Mouse (Mus musculus): Measurements from ENCODE around the gene Rhoa.
"Not testable (repeated sequence)": the region's sequence is repeated elsewhere in the genome, so short reads cannot be mapped to it uniquely, and the experiment has no call there.

Gene Rhoa

DNA sequence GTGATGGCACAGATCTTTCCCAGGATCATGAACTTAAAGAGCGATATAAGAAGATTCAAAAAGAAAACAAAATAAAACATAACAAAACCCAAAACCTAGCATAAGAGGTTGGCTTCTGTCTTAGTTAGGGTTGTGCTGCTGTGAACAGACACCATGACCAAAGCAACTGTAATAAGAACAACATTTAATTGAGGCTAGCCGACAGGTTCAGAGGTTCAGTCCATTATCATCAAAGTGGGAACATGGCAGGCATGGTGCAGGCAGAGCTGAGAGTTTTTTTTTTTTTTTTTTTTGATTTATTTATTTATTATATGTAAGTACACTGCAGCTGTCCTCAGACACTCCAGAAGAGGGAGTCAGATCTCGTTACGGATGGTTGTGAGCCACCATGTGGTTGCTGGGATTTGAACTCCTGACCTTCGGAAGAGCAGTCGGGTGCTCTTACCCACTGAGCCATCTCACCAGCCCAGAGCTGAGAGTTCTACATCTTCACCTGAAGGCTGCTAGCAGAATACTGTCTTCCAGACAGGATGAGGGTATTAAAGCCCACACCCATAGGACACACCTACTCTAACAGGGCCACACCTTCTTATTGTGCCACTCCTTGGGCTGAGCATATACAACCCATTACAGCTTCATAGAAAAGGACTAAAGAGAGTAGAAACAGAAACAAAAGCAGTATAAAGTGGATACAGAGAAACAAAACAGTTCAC lies 18.2 kb upstream of the Rhoa start:
- in situ Hi-C loops (cut with MseI, MboI), result not testable (repeated sequence)

DNA sequence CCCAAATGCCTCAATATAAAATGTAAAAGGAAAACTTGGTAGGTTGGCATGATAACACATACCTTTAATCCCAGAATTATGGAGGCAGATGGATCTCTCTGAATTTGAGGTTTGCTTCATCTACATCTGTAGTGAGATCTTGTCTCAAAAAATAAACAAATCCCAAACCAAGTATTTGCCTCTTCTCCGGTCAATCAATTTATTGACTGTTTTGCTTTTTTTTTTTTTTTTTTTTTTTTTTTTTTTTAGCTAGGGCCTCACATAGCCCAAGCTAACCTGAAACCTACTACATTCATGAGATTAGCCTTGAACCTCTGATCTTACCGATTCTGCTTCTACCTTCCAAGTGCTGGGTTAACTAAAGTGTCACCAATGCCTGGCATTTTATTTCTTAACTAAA lies 16.6 kb upstream of the Rhoa start:
- in situ Hi-C loops (cut with MseI, MboI), result no loop called here

DNA sequence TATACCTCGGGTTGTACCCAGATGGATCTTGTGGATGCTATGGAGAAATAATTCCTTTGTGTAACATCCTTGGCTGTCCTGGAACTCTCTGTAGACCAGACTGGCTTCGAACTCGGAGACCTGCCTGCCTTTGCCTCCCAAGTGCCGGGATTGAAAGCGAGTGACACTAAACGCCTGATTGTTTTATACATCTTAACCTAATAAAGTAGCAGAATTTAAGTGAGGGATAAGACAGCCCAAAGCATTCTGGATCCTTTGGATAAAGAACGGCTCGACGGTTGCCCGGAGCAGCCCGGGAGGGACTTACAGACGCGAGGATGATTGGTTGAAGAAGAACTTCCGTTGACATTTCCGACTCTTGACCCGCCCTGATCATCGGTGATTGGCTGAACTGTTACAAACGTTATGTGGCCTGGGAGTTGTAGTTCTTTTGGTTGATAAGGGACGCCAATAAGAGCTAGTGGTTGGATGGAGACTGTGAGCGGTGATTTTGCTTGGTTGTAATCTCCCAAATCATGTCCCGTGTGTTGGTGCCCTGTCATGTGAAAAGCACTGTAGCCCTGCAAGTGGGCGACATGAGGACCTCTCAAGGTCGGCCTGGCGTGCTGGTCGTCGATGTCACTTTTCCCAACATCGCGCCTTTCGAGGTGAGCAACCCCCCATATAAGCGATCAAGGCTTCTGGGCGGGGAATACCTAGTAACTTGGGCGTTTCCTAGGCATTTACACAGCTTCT lies 15.7 kb upstream of the Rhoa start, which contains the start of gene Nicn1:
Gene Nicn1 (plus strand): TSS at position 414 of the 735 bp plus-strand sequence.
- in situ Hi-C loops (cut with MseI, MboI), result no loop called here

DNA sequence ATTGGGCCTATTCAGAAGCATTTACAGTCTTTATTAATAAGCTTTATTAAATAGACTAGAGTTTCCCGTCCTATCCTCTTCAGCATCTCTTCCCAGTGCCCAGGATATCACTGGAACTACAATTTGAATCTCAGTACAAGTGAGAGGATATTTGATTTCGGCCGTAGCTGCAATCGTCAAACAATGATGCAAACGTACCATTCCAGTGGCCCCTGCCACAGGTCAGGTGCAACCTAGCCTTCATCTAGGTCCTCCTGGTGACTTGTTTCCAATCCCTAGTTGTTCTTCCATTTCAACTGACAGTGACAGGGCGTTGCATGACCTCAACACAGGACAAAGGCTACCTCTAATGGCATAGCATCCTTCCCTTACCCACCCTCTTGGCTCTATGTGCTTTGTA lies 15.2 kb upstream of the Rhoa start:
- in situ Hi-C loops (cut with MseI, MboI), result no loop called here

DNA sequence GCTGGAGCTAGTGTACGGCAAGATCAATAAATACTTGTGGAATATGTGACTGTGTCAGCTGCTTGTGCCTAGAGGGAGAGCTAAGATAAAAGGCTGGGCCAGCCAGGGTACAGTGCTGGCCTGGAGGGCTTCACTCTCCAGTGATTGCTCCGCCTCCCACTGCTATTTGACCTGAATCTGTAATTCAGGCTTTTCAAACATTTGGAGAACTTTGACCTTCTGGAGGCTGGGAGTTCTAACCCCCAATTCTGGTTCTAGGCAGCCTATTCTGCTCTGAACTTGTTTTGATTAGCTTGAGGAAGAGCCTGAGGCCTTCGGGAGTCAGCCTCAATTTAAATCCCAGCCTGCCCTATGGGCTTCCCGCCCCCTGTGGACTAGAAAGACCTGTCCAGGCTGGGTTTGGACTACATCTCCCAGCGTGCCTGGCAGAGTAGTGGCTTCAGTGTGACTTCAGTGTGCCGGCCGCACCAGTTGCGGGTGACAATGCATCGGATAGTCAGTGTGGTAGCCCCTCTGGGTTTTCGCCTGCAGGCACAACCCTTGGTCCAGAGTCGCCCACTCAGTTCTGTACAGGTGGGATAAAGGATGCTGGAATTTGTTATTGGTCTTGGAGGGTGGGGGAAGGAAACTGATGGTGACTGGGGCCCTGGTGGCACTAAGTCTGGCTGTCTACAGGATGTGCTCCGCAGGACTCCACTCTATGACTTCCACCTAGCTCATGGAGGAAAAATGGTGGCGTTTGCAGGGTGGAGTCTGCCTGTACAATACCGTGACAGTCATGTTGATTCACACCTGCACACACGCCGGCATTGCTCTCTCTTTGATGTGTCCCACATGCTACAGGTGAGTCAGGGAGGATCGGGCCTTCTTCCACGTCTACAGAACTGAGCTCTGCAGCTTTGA lies 9.2 kb upstream of the Rhoa start, which contains the start of gene Amt:
Gene Amt (plus strand): TSS at position 401 of the 903 bp plus-strand sequence.
- in situ Hi-C loops (cut with MseI, MboI), result no loop called here

DNA sequence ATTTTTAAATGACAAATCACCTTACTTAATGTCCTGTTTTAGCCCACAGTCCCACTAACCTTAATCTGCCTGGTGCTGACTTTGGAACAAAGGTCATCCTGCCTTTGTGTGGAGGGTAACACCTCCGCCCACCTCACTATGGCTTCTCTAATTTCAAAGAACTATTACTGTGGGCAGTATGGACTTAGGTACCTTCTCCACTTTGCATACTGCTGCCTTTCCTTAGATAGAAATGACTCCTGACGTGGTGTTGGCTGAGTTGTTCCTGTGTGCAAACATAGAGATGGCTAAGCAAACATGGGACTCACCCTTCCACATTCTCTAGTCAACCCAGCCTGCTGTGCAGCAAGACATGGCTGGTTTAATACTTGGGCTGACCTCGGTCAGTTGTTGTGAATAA lies 4.1 kb upstream of the Rhoa start:
- in situ Hi-C loops (cut with MseI, MboI), result no loop called here

DNA sequence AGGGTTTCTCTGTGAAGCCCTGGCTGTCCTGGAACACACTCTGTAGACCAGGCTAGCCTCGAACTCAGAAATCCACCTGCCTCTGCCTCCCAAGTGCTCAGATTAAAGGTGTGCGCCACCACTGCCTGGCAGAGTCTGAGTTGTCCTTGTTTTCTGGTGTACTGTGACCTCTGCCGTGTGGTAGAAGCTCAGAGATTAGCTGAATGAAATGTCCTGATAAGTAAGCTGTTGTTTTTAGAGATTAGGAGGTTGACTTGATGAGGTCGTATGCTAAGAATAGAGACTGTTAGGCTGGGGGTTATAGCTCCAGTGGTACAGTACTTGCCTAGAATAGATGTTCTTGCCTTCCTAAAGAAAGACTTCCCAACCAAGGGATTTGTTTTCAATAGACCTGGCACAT lies 1.2 kb upstream of the Rhoa start:
- in situ Hi-C loops (cut with MseI, MboI), result no loop called here

DNA sequence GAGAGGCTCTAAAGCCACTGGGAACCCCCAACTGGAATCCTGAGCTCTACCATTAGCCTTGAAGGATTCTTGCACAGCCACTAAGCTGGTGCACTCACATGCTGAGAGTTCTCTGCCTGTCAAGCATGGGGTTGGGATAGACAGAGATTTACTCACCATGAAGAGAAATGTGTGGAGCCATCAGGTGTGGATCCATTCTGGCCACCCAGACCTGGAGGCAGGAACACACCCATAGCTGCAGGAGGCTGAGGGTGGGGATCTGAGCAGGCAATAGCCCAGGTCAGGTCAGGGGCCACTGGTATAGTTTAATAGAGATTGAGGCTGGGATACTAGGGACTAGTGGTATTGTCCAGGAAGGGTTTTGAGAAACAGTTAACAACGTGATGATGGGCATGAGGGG lies 759 bp upstream of the Rhoa start:
- in situ Hi-C loops (cut with MseI, MboI), result no loop called here

DNA sequence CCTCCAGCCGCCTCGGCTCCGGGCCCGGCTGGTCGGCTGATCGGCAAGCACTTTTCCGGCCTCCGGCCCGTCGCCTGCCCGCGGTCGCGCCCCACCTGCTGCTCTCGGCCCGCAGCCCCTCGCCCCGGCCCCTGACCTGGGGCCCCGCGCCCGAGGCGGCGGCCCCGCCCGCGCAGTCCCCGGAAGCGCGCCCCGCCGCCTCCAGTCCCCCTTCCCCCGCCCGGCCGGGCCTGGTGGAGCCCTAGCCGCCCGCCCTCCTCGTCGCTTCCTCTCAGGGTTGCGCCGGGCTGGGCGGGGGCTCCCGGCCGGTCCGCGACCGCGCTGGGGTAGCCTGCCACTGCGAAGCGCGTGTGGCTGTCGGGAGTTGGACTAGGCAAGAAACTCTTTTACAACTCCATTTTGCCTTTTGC lies 647 bp downstream of the Rhoa start:
- in situ Hi-C loops (cut with MseI, MboI), result no loop called here

DNA sequence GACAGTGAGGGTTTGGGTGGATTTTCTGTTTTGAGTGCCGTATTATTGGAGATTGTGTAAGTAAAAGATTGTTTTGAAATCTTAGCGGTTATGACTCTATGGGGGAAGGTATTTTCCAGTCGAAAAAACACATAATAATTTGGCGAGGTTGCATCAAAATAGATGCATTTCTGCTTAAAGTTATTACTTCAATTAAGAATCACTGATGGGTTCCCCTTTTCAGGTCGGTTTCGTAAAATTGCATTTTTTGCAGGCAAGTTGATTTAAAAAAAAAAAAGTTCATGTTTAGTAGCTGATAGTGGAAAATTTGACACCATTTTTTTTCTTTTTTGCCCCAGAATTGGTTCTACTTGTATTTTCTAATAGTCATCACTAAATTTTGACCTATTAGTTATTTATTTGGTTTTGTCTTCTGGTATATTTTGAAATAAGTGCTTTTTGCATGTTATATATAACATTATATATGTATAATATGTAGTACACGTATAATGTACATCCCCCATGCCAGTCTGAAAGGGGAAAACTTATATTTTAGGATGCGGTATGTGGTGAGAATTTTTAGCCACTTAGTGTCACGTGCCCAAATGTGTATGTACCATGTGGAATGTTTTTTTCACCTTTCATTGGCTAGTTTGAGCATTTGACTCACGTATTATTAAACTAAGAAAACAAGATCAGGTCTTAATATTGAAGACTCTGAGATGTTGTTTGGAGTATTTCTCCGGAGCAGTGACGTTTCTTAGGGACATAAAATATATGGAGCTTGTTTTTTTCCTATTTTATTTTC lies 1.3 kb downstream of the Rhoa start:
- in situ Hi-C loops (cut with MseI, MboI), result no loop called here

DNA sequence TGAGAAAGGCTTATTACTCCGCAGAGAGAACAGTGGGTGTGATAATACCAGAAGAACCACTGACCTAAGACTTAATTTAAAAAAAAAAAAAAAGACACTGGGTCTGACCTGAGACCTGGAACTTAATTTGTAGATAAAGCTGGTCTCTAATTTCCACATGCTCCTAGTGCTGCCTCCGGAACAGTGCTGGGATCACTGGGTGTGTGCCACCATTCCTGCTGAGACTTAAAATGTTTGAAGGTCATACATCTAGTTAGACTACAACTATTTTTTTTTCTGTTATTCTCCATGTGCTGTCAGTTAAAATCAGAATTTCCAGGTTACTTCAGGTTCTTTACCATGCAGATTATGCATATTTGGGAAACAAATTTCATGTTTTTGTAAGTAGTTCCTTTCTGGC lies 2.2 kb downstream of the Rhoa start:
- in situ Hi-C loops (cut with MseI, MboI), result no loop called here

DNA sequence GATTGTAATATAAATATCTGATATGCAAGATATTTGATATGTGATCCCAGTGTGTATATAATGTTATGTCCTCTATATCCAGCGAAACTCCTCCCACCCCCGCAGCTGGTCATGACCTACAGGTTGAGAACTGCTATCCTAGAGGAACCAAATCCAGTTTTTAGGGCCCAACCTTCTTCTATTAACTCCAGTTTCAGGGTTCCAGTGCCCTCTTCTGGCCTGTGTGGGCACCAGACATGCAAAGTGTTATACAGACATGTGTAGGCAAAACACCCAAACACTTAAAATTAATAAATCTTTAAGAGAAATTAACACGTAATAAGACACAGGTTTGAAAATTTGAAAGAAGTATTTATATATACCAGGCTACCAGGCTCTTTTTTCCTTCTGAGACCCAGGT lies 11.6 kb downstream of the Rhoa start:
- in situ Hi-C loops (cut with MseI, MboI), result no loop called here

DNA sequence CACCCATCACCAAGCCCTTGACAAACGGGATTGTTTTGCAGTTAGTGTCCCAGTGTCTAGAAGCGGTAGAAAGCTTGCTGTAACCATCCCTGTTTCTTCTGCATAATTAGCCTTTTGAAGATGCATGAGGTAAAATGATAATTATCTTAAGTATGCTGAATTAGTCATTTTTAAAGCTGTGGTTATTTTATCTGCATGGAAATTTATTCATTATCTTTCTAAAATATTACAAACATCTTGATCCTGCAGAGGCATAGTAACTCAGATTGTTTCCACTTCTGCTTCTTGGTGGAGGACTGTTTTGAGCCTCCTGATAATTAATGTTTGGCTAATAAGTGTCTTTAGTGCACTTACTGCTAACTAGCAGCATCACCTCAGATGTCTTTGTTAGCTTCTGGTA lies 12.5 kb downstream of the Rhoa start:
- in situ Hi-C loops (cut with MseI, MboI), result no loop called here

DNA sequence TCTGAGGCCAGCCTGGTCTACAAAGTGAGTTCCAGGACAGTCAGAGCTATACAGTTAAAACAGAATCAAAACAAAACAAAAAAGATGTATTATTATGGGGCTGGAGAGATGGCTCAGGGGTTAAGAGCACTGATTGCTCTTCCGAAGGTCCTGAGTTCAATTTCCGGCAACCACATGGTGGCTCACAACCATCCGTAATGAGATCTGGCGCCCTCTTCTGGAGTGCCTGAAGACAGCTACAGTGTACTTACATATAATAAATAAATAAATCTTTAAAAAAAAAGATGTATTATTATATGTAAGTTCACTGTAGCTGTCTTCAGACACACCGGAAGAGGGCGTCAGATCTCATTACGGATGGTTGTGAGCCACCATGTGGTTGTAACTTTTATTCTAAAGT lies 16.1 kb downstream of the Rhoa start:
- in situ Hi-C loops (cut with MseI, MboI), result not testable (repeated sequence)

DNA sequence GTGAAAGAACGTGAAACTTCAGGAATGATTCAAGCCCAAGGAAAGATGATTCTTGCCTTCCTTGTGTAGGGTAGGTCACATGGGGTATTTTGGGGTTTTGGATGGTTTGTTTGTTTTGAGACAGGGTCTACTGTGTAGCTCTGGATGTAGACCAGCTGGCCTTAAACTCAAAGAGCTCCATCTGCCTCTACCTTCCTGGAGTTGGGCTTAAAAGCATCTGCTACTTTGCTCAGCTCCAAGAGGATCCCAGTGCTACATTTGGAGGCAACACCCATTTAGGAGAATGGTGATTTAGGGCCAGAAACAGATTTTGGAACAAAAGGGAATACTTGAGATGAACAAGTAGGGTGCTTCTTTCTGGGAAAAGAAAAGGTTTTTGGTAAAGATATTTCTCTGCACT lies 18.9 kb downstream of the Rhoa start:
- in situ Hi-C loops (cut with MseI, MboI), result no loop called here

DNA sequence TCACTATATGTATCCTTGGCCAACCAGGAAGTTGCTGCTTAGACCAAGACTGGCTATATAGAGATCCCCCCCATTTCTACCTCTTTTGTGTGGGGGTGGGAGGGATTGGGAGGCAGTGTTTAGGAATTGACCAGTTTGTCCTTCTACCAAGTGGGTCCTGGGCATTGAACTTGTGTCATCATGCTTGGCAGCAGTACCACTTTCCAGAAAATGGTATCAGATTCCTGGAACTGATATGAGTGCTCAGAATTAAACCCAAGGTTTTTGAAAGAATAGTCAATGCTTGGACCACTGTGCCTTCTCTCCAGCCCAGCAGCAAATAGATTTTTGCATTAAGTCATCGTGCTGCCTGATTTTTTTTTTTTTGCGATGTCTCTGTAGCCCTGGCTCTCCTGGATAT lies 19.9 kb downstream of the Rhoa start:
- in situ Hi-C loops (cut with MseI, MboI), result no loop called here

DNA sequence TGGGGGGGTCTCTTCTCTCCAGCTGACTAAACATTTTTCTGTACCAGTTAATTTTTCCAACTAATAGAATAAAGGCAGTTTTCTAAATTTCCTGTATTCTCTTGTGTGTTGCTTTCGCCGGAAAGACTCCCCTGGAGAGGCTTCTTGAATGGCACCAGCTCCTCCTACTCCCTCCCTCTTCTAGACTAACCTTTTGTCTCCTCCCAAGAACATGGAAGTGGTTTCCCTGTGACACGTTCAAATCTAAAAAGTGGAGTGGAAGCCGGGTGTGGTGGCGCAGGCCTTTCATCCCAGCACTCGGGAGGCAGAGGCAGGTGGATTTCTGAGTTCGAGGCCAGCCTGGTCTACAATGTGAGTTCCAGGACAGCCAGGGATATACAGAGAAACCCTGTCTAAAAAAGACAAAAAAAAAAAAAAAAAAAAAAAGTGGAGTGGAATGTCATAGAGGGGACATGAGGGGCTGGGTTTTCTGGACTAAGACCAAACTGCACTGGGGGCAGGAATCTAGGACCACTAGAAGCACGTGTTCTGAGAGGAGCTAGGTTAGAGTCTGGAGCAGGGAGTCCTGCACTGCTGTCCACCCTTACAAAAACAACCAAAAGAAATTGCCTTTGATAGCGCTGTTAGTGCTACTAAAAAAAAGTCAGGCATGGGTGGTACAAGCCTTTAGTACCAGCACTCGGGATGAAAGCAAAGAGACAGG lies 32.1 kb downstream of the Rhoa start:
- in situ Hi-C loops (cut with MseI, MboI), result no loop called here

DNA sequence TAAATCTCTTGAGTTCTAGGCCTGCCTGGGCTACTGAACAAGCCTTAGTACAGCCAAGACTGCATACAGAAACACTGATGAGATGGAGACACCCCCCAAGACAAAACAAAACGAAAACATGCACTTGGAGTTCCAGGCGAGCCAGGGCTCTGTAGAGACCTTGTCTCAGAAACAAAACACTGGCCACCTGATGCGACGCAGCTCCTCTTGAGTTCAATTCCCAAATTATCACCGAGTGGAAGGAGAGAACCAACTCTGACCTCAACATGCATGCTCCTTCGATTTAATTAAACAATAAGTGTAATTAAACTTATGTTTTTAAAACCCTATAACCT lies 32.6 kb downstream of the Rhoa start:
- in situ Hi-C loops (cut with MseI, MboI), result no loop called here

DNA sequence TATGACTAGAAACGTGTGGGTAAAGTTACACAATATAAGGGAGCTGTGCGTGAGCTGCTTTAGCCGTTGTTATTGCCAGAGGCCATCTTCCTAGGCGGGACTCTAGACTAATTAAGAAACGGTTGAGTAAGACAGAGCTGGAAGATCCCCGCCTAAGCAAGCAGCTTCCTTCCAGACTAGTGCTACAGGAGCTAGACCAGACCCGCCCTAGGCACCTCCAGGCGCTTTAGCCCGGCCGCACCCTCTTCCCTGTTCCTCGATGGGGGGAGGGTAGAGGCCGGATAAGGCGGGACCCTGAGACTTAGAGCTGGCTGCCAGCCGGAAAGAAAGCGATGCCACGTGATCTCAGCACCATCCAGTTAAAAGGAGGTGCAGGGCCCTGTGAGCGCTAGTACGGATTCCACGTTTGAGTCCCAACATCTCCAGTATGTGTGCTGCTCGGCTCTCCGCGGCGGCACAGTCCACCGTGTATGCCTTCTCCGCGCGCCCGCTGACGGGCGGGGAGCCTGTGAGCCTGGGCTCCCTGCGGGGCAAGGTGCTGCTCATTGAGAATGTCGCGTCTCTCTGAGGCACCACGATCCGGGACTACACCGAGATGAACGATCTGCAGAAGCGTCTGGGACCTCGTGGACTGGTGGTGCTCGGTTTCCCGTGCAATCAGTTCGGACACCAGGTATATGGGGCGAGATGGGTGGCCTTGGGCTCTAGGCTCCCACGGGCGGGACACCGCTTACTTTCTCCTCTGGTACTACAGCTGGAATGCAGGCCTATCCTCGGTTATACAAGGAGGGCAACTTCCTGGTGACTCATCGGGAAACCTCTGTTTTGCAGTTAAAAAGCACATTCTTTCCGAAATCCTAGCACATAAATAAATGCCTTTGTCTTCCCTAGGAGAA lies 33.2 kb downstream of the Rhoa start, which contains the start of gene Gpx1:
Gene Gpx1 (plus strand): TSS at position 18 of the 896 bp plus-strand sequence.
- in situ Hi-C loops (cut with MseI, MboI), result no loop called here

DNA sequence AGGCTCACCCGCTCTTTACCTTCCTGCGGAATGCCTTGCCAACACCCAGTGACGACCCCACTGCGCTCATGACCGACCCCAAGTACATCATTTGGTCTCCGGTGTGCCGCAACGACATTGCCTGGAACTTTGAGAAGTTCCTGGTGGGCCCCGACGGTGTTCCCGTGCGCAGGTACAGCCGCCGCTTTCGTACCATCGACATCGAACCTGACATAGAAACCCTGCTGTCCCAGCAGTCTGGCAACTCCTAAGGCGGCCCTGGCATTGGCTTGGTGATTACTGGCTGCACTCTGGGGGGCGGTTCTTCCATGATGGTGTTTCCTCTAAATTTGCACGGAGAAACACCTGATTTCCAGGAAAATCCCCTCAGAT lies 33.9 kb downstream of the Rhoa start:
- in situ Hi-C loops (cut with MseI, MboI), result no loop called here
